Mouse (Mus musculus) spleen, adult 2 months (tissue): ENCODE data around the gene B3gnt9. TPM values are rescaled to one million over a fixed set of nuclear protein-coding genes. Genes with fewer than 3 reads are reported as not detected.
"Not testable (repeated sequence)": the region's sequence is repeated elsewhere in the genome, so short reads cannot be mapped to it uniquely, and the experiment has no call there.

Experiments used
- DNase-seq, 2 experiments: peaks; one replicate each; pipeline versions ENCODE4 v3.0.0 to v3.0.0-alpha.2; 2012 to 2021; ENCODE audit warnings: low spot score in 2 of 2, low read depth in 1 of 2
- H3K27ac ChIP-seq: fragments of 200-500 bp; 2 replicates; pipeline ENCODE4 v1.5.1; 2012; ENCODE audit warnings: low read length, inconsistent platforms; ENCODE audit not compliant: insufficient read depth
- H3K27me3 ChIP-seq: fragments of 200-500 bp; 2 replicates; pipeline ENCODE4 v1.6.1; 2012; ENCODE audit warnings: mild to moderate bottlenecking, moderate library complexity, low read length, inconsistent platforms; ENCODE audit not compliant: control insufficient read depth, insufficient read depth
- H3K36me3 ChIP-seq: fragments of 200-500 bp; 2 replicates; pipeline ENCODE4 v1.6.1; 2012; ENCODE audit warnings: mild to moderate bottlenecking, low read length, inconsistent platforms; ENCODE audit not compliant: control insufficient read depth, insufficient read depth
- H3K4me1 ChIP-seq: fragments of 200-500 bp; 2 replicates; pipeline ENCODE4 v1.6.1; 2011; ENCODE audit warnings: inconsistent platforms; ENCODE audit not compliant: control insufficient read depth, insufficient read depth, insufficient read length
- H3K4me3 ChIP-seq: fragments of 200-500 bp; 2 replicates; pipeline ENCODE4 v1.5.1; 2011; ENCODE audit warnings: mild to moderate bottlenecking, inconsistent platforms; ENCODE audit not compliant: insufficient read depth, insufficient read length; ENCODE audit errors: extremely low read depth
- CTCF ChIP-seq: fragments of 200-500 bp; IDR thresholded peaks from 2 replicates; pipeline ENCODE4 v1.5.1; 2011; ENCODE audit warnings: mild to moderate bottlenecking, inconsistent platforms; ENCODE audit not compliant: insufficient read depth, insufficient read length, insufficient replicate concordance; ENCODE audit errors: extremely low read depth
- POLR2A ChIP-seq: fragments of 200-500 bp; IDR thresholded peaks from 2 replicates; pipeline ENCODE4 v1.6.1; 2011; ENCODE audit warnings: low read depth, low read length, inconsistent platforms
- WGBS: fragments of 180-500 bp; shearing (Covaris S2); methylation state at CpG from one replicate; pipeline ENCODE4 v1.1.7; 2018; 5-methylcytosine and 5-hydroxymethylcytosine counted together
- polyA plus RNA-seq: library from polyadenylated mRNA; depleted of rRNA; stranded (reverse); fragments of >200 nt; gene quantifications from 2 replicates; pipeline ENCODE4 v1.2.3, GENCODE M21; 2012

The B3gnt9 gene
- polyA plus RNA-seq, 1 experiment = 11.5 TPM

DNA sequence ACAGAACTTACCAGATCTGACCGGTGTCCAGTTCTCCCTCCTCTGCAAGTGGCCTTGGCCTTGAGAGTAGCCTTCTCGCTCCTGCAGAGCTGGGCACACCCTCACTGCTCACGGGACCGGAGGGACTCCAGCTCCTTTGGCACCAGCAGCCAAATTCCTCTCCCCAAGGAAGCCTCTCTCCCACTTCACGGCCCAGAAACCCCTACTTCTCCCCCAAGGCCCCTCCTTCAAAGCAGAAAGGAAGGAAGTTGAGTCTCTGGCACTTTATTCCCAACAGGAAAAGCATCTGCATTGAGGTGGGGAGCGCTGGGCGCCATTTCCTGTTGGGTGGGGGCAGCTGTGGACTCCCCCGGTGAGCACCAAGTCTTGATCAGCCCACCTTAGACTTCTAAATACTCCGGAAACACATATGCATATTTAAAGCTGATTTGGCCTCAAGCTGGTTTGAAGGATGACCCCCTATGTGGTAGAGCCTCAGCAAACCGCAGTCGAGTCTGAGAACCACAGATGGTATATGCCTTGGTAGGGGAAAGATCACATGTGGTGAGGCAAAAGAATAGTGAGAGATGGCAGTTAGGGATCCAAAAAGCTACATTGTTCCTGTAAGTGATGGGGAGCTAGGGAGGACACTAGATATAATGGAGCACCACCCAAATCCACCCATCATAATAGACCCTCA is 41.1 kb upstream of the B3gnt9 start, which contains the start of gene Exoc3l:
Gene Exoc3l, minus strand, starts transcription at position 207 of the 679 bp plus-strand sequence.
- Histone ChIP-seq H3K4me3 (peak within 1 kb of the TSS; percentile 2; the same call in 1 of the 2 replicates), H3K27me3 (no peaks in the 10 kb centered on the region), H3K36me3 (peaks cover 11% of the 10 kb centered on the region), H3K27ac (peak within 1 kb of the TSS; percentile 11; the same call in 1 of the 2 replicates), H3K4me1 (peaks cover 10% of the 10 kb centered on the region; the same call in 1 of the 2 replicates)
- TF ChIP-seq POLR2A = no peak
- no peak for TF ChIP-seq CTCF
- WGBS = 17% methylated on average over 11 of the region's 11 CpGs
- no peak for DNase-seq

- H3K27ac ChIP-seq = peak overlapping the region; percentile 11; the same call in 1 of the 2 replicates
- H3K4me1 ChIP-seq = peaks cover 15% of the 10 kb centered on the region
- H3K4me3 ChIP-seq = peak overlapping the region; percentile 2; the same call in 1 of the 2 replicates
- DNase-seq = no peak
- WGBS = 67% methylated on average over 11 of the region's 11 CpGs
- TF ChIP-seq CTCF (no peak), POLR2A (no peak)
- H3K36me3 ChIP-seq = peaks cover 7% of the 10 kb centered on the region
- H3K27me3 ChIP-seq = no peaks in the 10 kb centered on the region
Observed at GRCm38 (mm10) chr8:105295256-105295655, 40.3 kb upstream of the B3gnt9 start.

DNA sequence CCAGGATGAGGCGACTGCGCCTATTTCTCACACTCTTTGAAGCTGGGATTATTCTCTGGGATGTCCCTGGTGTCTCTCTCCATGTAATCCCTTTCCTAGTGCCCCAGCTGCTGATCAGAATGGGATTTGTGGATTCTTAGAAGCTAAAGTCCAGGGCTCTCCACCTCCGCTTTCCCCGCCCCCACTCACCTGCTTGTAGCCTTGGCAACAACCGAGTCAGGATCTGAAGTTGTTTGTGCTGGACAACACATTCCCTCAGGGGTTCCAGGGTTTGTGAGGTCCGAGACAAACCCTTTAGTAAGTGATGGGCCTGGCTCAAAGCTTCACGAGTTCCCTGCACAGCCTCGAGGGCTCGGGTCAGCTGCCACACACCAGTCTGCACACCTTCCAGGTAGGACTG is 39.8 kb upstream of the B3gnt9 start:
- DNase-seq = no peak
- Histone ChIP-seq H3K27me3 (no peaks in the 10 kb centered on the region), H3K4me3 (0 out of 2 replicates have a peak overlapping the region, but pooled peaks have one; percentile 2), H3K36me3 (peaks cover 3% of the 10 kb centered on the region; the same call in 1 of the 2 replicates), H3K27ac (no peak overlapping the region), H3K4me1 (peaks cover 20% of the 10 kb centered on the region)
- 84% methylated on average over 9 of the region's 9 CpGs for WGBS
- no peak for TF ChIP-seq CTCF
- no peak for TF ChIP-seq POLR2A

- 93% methylated on average over 19 of the region's 19 CpGs for WGBS
- no peak for DNase-seq
- Histone ChIP-seq H3K36me3 (no peaks in the 10 kb centered on the region), H3K27ac (no peak overlapping the region), H3K4me3 (no peak overlapping the region), H3K27me3 (no peaks in the 10 kb centered on the region), H3K4me1 (peaks cover 15% of the 10 kb centered on the region)
- TF ChIP-seq POLR2A = no peak
- no peak for TF ChIP-seq CTCF
Observed at GRCm38 (mm10) chr8:105293405-105293804, 38.5 kb upstream of the B3gnt9 start.

GRCm38 (mm10) chr8:105292471-105292870 is 37.5 kb upstream of the B3gnt9 start:
- 94% methylated on average over 7 of the region's 7 CpGs for WGBS
- Histone ChIP-seq H3K4me1 (peaks cover 11% of the 10 kb centered on the region), H3K27ac (no peak overlapping the region), H3K36me3 (no peaks in the 10 kb centered on the region), H3K4me3 (no peak overlapping the region), H3K27me3 (no peaks in the 10 kb centered on the region)
- TF ChIP-seq CTCF = no peak
- TF ChIP-seq POLR2A = no peak
- no peak for DNase-seq

DNA sequence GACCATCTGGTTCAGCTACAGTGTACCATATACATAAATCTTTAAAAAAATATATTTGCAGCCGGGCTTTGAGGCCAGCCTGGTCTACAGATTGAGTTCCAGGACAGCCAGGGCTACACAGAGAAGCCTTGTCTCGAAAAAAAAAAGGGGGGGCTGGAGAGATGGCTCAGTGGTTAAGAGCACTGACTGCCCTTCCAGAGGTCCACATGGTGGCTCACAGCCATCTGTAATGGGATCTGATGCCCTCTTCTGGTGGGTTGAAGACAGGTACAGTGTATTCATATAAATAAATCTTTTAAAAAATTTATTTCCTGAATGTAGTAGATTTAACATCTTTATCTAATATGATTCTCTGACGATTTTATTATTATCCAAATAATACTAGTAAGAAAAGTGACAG is 36.8 kb upstream of the B3gnt9 start:
- not testable (repeated sequence) for DNase-seq, H3K27ac ChIP-seq, H3K36me3 ChIP-seq, H3K27me3 ChIP-seq, H3K4me3 ChIP-seq
- 0 out of 2 replicates have a peak, but pooled peaks have one; percentile 4 for TF ChIP-seq CTCF
- WGBS = 68% methylated on average over 3 of the region's 3 CpGs
- peaks cover 11% of the 10 kb centered on the region for H3K4me1 ChIP-seq

- H3K27me3 ChIP-seq, H3K27ac ChIP-seq, H3K4me3 ChIP-seq, DNase-seq, H3K36me3 ChIP-seq: not testable (repeated sequence)
- WGBS = 85% methylated on average over 8 of the region's 8 CpGs
- H3K4me1 ChIP-seq = peaks cover 11% of the 10 kb centered on the region
Observed at GRCm38 (mm10) chr8:105291364-105291763, 36.4 kb upstream of the B3gnt9 start.
